Mouse (Mus musculus): ENCODE measurements around the gene Zfp691.

GRCm38 (mm10) chr4:119133306-119133705 lies 40.7 kb downstream of the Zfp691 start:
- no peak for TF ChIP-seq CHD2 (IDR thresholded peaks at IDR 0.05; ENCODE audit: low read depth, low read length)
- TF ChIP-seq ZNF384 (IDR thresholded peaks at IDR 0.05; ENCODE audit: low read depth, low read length), result no peak
- TF ChIP-seq HCFC1 (IDR thresholded peaks at IDR 0.05; ENCODE audit: borderline replicate concordance, insufficient read depth, low read length), result no peak
- no peak for TF ChIP-seq ZC3H11A (IDR thresholded peaks at IDR 0.05; ENCODE audit: borderline replicate concordance, low read depth, low read length)
- TF ChIP-seq MAFK (IDR thresholded peaks at IDR 0.05; ENCODE audit: insufficient read depth, low read depth, low read length), result no peak

All from ES-E14 (cell line).